Mouse (Mus musculus) hindbrain, embryonic 12.5 days (tissue): ENCODE measurements around the gene Tchp. TPM values are rescaled to one million over a fixed set of nuclear protein-coding genes. Genes with fewer than 3 reads are reported as not detected.

Experiments
- ATAC-seq: fragments of 200-750 bp; cut with Nextera tagmentation; 2 replicates; pipeline ENCODE4 v1.8.0; 2017; ENCODE audit warnings: moderate TSS enrichment; ENCODE audit not compliant: low FRiP score
- H3K27ac ChIP-seq: fragments of 300-500 bp; sonication (generic); 2 replicates; pipeline ENCODE4 v1.5.1; 2016; ENCODE audit warnings: mild to moderate bottlenecking
- H3K27me3 ChIP-seq: fragments of 300-500 bp; sonication (generic); 2 replicates; pipeline ENCODE4 v1.6.1; 2016; ENCODE audit warnings: mild to moderate bottlenecking
- H3K36me3 ChIP-seq: fragments of 300-500 bp; sonication (generic); 2 replicates; pipeline ENCODE4 v1.6.1; 2016; ENCODE audit warnings: mild to moderate bottlenecking
- H3K4me1 ChIP-seq: fragments of 300-500 bp; sonication (generic); 2 replicates; pipeline ENCODE4 v1.6.1; 2016
- H3K4me2 ChIP-seq: fragments of 300-500 bp; sonication (generic); replicated peaks from 2 replicates; pipeline ENCODE4 v1.6.1; 2016; ENCODE audit warnings: mild to moderate bottlenecking
- H3K4me3 ChIP-seq: fragments of 300-500 bp; sonication (generic); 2 replicates; pipeline ENCODE4 v1.5.1; 2016; ENCODE audit warnings: mild to moderate bottlenecking
- H3K9ac ChIP-seq: fragments of 300-500 bp; sonication (generic); 2 replicates; pipeline ENCODE4 v1.6.1; 2016; ENCODE audit warnings: mild to moderate bottlenecking, moderate library complexity
- H3K9me3 ChIP-seq: fragments of 300-500 bp; sonication (generic); replicated peaks from 2 replicates; pipeline ENCODE4 v1.6.1; 2016; ENCODE audit warnings: mild to moderate bottlenecking
- whole genome bisulfite sequencing: fragments of 180-500 bp; shearing (Covaris S2); methylation state at CpG from one replicate; pipeline ENCODE4 v1.1.7; 2016; 5-methylcytosine and 5-hydroxymethylcytosine counted together
- polyA plus RNA-seq: library from polyadenylated mRNA; unstranded; fragments of >200 nt; fragmentation: Nextera tagmentation; extraction: Ambion mirVana; gene quantifications from 2 replicates; pipeline ENCODE4 v1.2.1, GENCODE M21; 2016

Gene Tchp
- polyA plus RNA-seq, 1 experiment from 2014 or later: 21.1 TPM

GRCm38 (mm10) chr5:114680676-114681285, 26.8 kb upstream of the Tchp start:
- H3K27ac ChIP-seq: no peak overlapping the region

GRCm38 (mm10) chr5:114681717-114682116, 25.8 kb upstream of the Tchp start:
- no peak for ATAC-seq
- H3K36me3 ChIP-seq: peaks cover 7% of the 10 kb centered on the region; the same call in 1 of the 2 replicates
- H3K9me3 ChIP-seq: no peaks in the 10 kb centered on the region
- no peaks in the 10 kb centered on the region for H3K27me3 ChIP-seq
- H3K9ac ChIP-seq: no peak overlapping the region
- WGBS: 80% methylated on average over 8 of the region's 8 CpGs
- no peak overlapping the region for H3K4me2 ChIP-seq
- no peak overlapping the region for H3K27ac ChIP-seq
- H3K4me1 ChIP-seq: peaks cover 32% of the 10 kb centered on the region
- no peak overlapping the region for H3K4me3 ChIP-seq

More at GRCm38 (mm10) chr5:114680676-114681285, 26.8 kb upstream of the Tchp start:
- Histone ChIP-seq H3K4me2 (no peak overlapping the region), H3K9me3 (no peaks in the 10 kb centered on the region), H3K4me1 (peaks cover 32% of the 10 kb centered on the region), H3K4me3 (no peak overlapping the region), H3K9ac (no peak overlapping the region), H3K36me3 (peaks cover 16% of the 10 kb centered on the region), H3K27me3 (no peaks in the 10 kb centered on the region)
- no peak for ATAC-seq
- WGBS: 73% methylated on average over 19 of the region's 19 CpGs

DNA sequence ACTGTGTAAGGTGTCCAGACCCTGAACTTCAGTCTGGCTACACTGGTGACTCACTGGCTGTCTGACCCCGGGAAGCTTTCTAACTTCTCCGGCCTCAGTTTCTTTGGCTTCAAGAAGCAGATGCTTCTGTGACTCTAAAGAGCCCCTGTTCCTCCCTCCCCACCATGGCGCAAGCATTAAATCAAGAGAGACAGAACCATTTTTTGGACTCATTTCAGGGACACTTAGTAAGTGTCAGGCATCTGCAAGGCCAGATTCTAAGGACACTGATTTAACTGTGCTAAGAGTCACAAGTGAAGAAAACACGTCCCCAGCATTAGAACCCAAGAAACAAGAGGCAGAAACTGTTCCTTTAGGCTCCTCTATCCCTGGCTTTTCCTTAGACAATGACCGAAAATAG, 21.6 kb upstream of the Tchp start:
- Histone ChIP-seq H3K4me2 (no peak overlapping the region), H3K27ac (no peak overlapping the region), H3K27me3 (no peaks in the 10 kb centered on the region), H3K4me3 (no peak overlapping the region), H3K9ac (no peak overlapping the region), H3K4me1 (peaks cover 34% of the 10 kb centered on the region), H3K9me3 (no peaks in the 10 kb centered on the region), H3K36me3 (no peaks in the 10 kb centered on the region)
- ATAC-seq: no peak
- 92% methylated on average over 5 of the region's 5 CpGs for WGBS

- 61% methylated on average over 7 of the region's 7 CpGs for WGBS
- Histone ChIP-seq H3K4me3 (no peak overlapping the region), H3K4me1 (peaks cover 37% of the 10 kb centered on the region), H3K36me3 (no peaks in the 10 kb centered on the region), H3K9me3 (no peaks in the 10 kb centered on the region), H3K27ac (no peak overlapping the region), H3K9ac (no peak overlapping the region), H3K4me2 (no peak overlapping the region), H3K27me3 (no peaks in the 10 kb centered on the region)
- ATAC-seq: no peak
Measured at GRCm38 (mm10) chr5:114686726-114687210, 20.8 kb upstream of the Tchp start.

GRCm38 (mm10) chr5:114687901-114688300, 19.7 kb upstream of the Tchp start:
- no peak overlapping the region for H3K27ac ChIP-seq
- H3K9ac ChIP-seq: no peak overlapping the region
- no peak overlapping the region for H3K4me2 ChIP-seq
- peaks cover 36% of the 10 kb centered on the region for H3K4me1 ChIP-seq
- no peaks in the 10 kb centered on the region for H3K36me3 ChIP-seq
- no peaks in the 10 kb centered on the region for H3K9me3 ChIP-seq
- no peaks in the 10 kb centered on the region for H3K27me3 ChIP-seq
- ATAC-seq: no peak
- no peak overlapping the region for H3K4me3 ChIP-seq

DNA sequence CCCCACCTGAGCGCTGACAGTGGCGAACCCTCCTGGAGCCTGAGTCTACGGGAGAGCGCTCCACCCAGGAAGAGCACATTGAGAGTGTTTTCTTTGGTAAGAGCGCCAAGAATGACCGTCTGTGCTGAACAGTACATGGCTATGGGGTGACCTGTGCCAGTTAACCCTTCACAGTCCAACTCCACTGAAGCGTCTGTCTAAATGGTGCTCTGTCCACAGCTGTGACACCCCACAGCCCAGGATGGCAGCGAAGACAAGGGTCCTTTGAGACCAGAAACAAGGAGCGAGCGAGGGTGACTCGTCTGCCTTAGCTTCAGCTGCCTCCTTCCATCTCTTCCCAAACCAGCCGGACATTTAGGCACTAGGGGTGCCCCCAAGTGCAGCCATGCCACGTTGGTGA, 18.9 kb upstream of the Tchp start:
- WGBS: 82% methylated on average over 13 of the region's 13 CpGs
- 0 out of 2 replicates have a peak, but pooled peaks cover 2% of the 10 kb centered on the region for H3K27me3 ChIP-seq
- no peak overlapping the region for H3K27ac ChIP-seq
- no peak overlapping the region for H3K4me2 ChIP-seq
- no peaks in the 10 kb centered on the region for H3K9me3 ChIP-seq
- no peak for ATAC-seq
- H3K4me3 ChIP-seq: no peak overlapping the region
- no peaks in the 10 kb centered on the region for H3K36me3 ChIP-seq
- H3K9ac ChIP-seq: no peak overlapping the region
- H3K4me1 ChIP-seq: peaks cover 30% of the 10 kb centered on the region

GRCm38 (mm10) chr5:114689700-114690366, 17.7 kb upstream of the Tchp start:
- H3K36me3 ChIP-seq: no peaks in the 10 kb centered on the region
- no peaks in the 10 kb centered on the region for H3K9me3 ChIP-seq
- no peak for ATAC-seq
- WGBS: 22% methylated on average over 16 of the region's 16 CpGs
- peaks cover 7% of the 10 kb centered on the region; the same call in 1 of the 2 replicates for H3K27me3 ChIP-seq
- H3K4me1 ChIP-seq: peaks cover 22% of the 10 kb centered on the region
- H3K4me3 ChIP-seq: peak overlapping the region; percentile 71
- H3K9ac ChIP-seq: peak overlapping the region; percentile 76
- peak overlapping the region; percentile 88 for H3K4me2 ChIP-seq
- no peak overlapping the region for H3K27ac ChIP-seq

DNA sequence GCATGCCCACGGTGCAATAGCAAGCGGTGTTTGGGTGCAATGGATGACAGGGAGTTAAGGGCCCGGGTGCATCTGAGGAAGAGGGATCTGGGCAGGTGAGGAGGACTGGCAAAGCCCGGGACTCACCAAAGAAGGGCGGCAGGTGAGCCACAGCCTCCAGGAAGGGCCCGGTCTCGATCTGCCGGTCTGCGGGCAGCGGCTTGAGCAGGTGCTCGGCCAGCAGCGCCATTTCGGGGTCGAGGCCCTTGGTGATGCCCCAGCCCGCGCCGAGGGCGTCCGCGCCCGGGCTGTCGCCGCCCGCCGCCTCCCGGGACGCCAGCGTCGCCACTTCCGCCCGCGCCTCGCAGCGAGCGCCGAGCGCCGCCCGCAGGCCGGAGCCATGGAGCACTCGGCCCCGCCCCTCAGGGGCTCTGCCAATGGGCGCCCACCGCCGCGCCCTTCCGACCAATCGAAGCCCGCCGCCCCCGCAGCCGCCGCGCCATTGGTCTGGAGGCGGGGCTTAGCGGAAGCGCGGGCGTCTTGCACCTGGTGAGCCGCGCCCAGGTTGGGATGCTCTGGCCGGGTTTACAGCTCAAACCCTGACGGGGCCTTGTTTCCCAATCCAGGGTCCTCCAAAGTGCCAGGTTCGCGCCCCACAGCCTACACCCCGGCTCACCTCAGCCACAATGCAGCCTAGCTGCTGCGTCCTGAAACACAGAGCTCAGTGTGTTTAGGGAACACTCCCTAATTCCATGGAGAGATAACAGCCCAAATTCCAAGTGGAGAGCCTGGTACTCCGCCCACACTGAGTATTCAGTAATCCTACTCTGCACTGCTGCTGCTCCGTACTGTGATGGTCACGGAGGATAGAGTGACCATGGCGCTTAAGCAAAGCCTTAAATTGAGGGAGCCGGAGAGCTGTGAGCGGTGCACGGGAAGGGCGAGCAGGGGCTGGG, 16.7 kb upstream of the Tchp start, which contains the start of gene Gltp:
TSS of gene Gltp (minus strand) at position 352 of the 935 bp plus-strand sequence.
- peak within 1 kb of the TSS; percentile 76 for H3K9ac ChIP-seq
- H3K27me3 ChIP-seq: peaks cover 7% of the 10 kb centered on the region; the same call in 1 of the 2 replicates
- ATAC-seq: peak; percentile 96
- H3K4me3 ChIP-seq: peak within 1 kb of the TSS; percentile 71
- H3K9me3 ChIP-seq: no peaks in the 10 kb centered on the region
- H3K4me2 ChIP-seq: peak within 1 kb of the TSS; percentile 88
- no peak within 1 kb of the TSS for H3K27ac ChIP-seq
- 4% methylated on average over 75 of the region's 75 CpGs for WGBS
- no peaks in the 10 kb centered on the region for H3K36me3 ChIP-seq
- peaks cover 22% of the 10 kb centered on the region for H3K4me1 ChIP-seq

GRCm38 (mm10) chr5:114695775-114696174, 11.8 kb upstream of the Tchp start:
- 77% methylated on average over 5 of the region's 5 CpGs for WGBS
- no peak for ATAC-seq
- Histone ChIP-seq H3K36me3 (no peaks in the 10 kb centered on the region), H3K9ac (no peak overlapping the region), H3K4me1 (peaks cover 4% of the 10 kb centered on the region), H3K4me2 (no peak overlapping the region), H3K27ac (no peak overlapping the region), H3K9me3 (no peaks in the 10 kb centered on the region), H3K4me3 (no peak overlapping the region), H3K27me3 (peaks cover 7% of the 10 kb centered on the region; the same call in 1 of the 2 replicates)

- Histone ChIP-seq H3K9ac (no peak overlapping the region), H3K27me3 (peaks cover 7% of the 10 kb centered on the region; the same call in 1 of the 2 replicates), H3K36me3 (no peaks in the 10 kb centered on the region), H3K4me2 (no peak overlapping the region), H3K4me1 (no peaks in the 10 kb centered on the region), H3K9me3 (no peaks in the 10 kb centered on the region), H3K27ac (no peak overlapping the region), H3K4me3 (no peak overlapping the region)
- ATAC-seq: no peak
- 83% methylated on average over 17 of the region's 17 CpGs for WGBS
Measured at GRCm38 (mm10) chr5:114696939-114697338, 10.6 kb upstream of the Tchp start.

- Histone ChIP-seq H3K36me3 (no peaks in the 10 kb centered on the region), H3K9me3 (no peaks in the 10 kb centered on the region), H3K9ac (no peak overlapping the region), H3K27ac (no peak overlapping the region), H3K4me1 (peaks cover 3% of the 10 kb centered on the region; the same call in 1 of the 2 replicates), H3K4me2 (no peak overlapping the region), H3K4me3 (no peak overlapping the region), H3K27me3 (peaks cover 7% of the 10 kb centered on the region; the same call in 1 of the 2 replicates)
- WGBS: 91% methylated on average over 19 of the region's 19 CpGs
- ATAC-seq: no peak
Measured at GRCm38 (mm10) chr5:114698044-114698746, 9.4 kb upstream of the Tchp start.
